Mouse (Mus musculus): Measurements from ENCODE around the gene Zfp46.

- TF ChIP-seq TCF12 (IDR thresholded peaks at IDR 0.05; ENCODE audit: low read depth, low read length) (no peak), USF2 (IDR thresholded peaks at IDR 0.05; ENCODE audit: borderline replicate concordance in 1 of 2, insufficient read depth in 1 of 2, low read depth in 1 of 2, low read length in 2 of 2) (no peak), USF1 (IDR thresholded peaks at IDR 0.05; ENCODE audit: low read depth, low read length) (no peak), POLR2AphosphoS2 (IDR thresholded peaks at IDR 0.05; ENCODE audit: low read length) (no peak), GABPA (IDR thresholded peaks at IDR 0.05; ENCODE audit: low read depth, low read length) (no peak), NELFE (IDR thresholded peaks at IDR 0.05; ENCODE audit: low read depth, low read length) (no peak), POLR2AphosphoS5 (IDR thresholded peaks at IDR 0.05; ENCODE audit: borderline replicate concordance, low read depth, low read length) (no peak), CTCF (IDR thresholded peaks at IDR 0.05 in 2 of 3, conservative IDR thresholded peaks at IDR 0.05 in 1 of 3; ENCODE audit: control insufficient read depth in 1 of 3, insufficient read depth in 1 of 3, low read depth in 2 of 3, low read length in 3 of 3, poor library complexity in 1 of 3, severe bottlenecking in 1 of 3) (no peak), POLR2A (IDR thresholded peaks at IDR 0.05; ENCODE audit: control insufficient read depth in 1 of 2, insufficient read depth in 1 of 2, low read depth in 1 of 2, low read length in 2 of 2, poor library complexity in 1 of 2) (no peak), EP300 (IDR thresholded peaks at IDR 0.05; ENCODE audit: low read depth in 1 of 2, low read length in 2 of 2) (no peak), HCFC1 (IDR thresholded peaks at IDR 0.05; ENCODE audit: low read depth, low read length) (no peak), TAL1 (IDR thresholded peaks at IDR 0.05; ENCODE audit: low read length) (no peak)
Observed at GRCm38 (mm10) chr4:136327238-136327637, 42.8 kb downstream of the Zfp46 start.

All from MEL (cell line).